Mouse (Mus musculus) C2C12 (cell line): Measurements from ENCODE around the gene Tent4a. TPM values are rescaled to one million over a fixed set of nuclear protein-coding genes. Genes with fewer than 3 reads are reported as not detected.

Source experiments
- H3K27me3 ChIP-seq: one replicate; pipeline ENCODE4 v1.6.1; 2011; ENCODE audit not compliant: control insufficient read depth, insufficient read depth, insufficient read length
- H3K36me3 ChIP-seq: one replicate; pipeline ENCODE4 v1.6.1; 2011; ENCODE audit not compliant: control insufficient read depth, insufficient read depth
- H3K4me3 ChIP-seq: one replicate; pipeline ENCODE4 v1.5.1; 2011; ENCODE audit warnings: mild to moderate bottlenecking, control low read depth; ENCODE audit not compliant: poor library complexity, insufficient read depth, severe bottlenecking
- H3K79me2 ChIP-seq: one replicate; pipeline ENCODE4 v1.6.1; 2011; ENCODE audit not compliant: control insufficient read depth, insufficient read depth
- H3K79me3 ChIP-seq: one replicate; pipeline ENCODE4 v1.6.1; 2011; ENCODE audit warnings: low read depth, control low read depth
- H3ac ChIP-seq: one replicate; pipeline ENCODE3; 2011; ENCODE audit warnings: low read depth; ENCODE audit not compliant: control insufficient read depth, insufficient read length
- CEBPB ChIP-seq: IDR thresholded peaks from one replicate; pipeline ENCODE4 v1.6.1; 2011; ENCODE audit warnings: low read depth, mild to moderate bottlenecking, control low read depth, moderate library complexity
- CTCF ChIP-seq: IDR thresholded peaks from one replicate; pipeline ENCODE4 v1.5.1; 2011; ENCODE audit not compliant: control insufficient read depth, insufficient read depth, insufficient read length
- FOSL1 ChIP-seq: IDR thresholded peaks from one replicate; pipeline ENCODE4 v1.8.0; 2011; ENCODE audit warnings: mild to moderate bottlenecking, low read length; ENCODE audit not compliant: poor library complexity, insufficient read depth, severe bottlenecking
- MAX ChIP-seq: IDR thresholded peaks from one replicate; pipeline ENCODE4 v1.6.1; 2011; ENCODE audit warnings: mild to moderate bottlenecking, control low read depth
- MYOD1 ChIP-seq: IDR thresholded peaks from one replicate; pipeline ENCODE4 v1.6.1; 2011; ENCODE audit warnings: low read depth; ENCODE audit not compliant: control insufficient read depth, insufficient read length
- MYOG ChIP-seq: IDR thresholded peaks from one replicate; pipeline ENCODE4 v1.6.1; 2011; ENCODE audit not compliant: control insufficient read depth, insufficient read length; ENCODE audit errors: extremely low read depth
- USF1 ChIP-seq: IDR thresholded peaks from one replicate; pipeline ENCODE4 v1.6.1; 2011; ENCODE audit warnings: low read depth, mild to moderate bottlenecking, control low read depth, moderate library complexity
- polyA plus RNA-seq: library from polyadenylated mRNA; unstranded; fragments of >200 nt; fragmentation: generic; extraction: Trizol; gene quantifications from one replicate; pipeline ENCODE4 v1.2.1, GENCODE M21; 2012; ENCODE audit warnings: missing spikeins

The Tent4a gene
- polyA plus RNA-seq, 1 experiment, result 19.2 TPM

DNA sequence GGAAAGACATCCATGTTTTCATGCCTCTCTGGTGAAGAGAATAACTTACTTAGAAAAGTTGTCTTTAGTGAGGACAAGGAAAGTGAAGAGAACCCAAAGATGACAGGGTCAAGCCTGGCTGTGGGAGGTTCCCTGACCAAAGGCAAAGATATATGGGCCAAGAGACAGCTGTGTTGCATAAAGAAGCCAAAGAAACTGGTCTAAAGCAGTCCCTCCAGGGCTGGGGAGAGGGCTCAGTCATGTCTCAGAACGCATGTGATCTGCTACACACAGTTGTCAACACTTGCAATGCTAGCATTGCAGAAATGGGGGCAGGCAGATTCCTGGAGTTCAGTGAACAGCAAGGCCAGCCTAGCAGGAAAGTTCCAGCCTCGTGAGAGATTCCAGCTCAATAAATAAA, 77.3 kb downstream of the Tent4a start:
- TF ChIP-seq MAX, result no peak
- no peak for TF ChIP-seq FOSL1
- no peak for TF ChIP-seq MYOD1
- no peak for TF ChIP-seq CTCF
- no peaks in the 10 kb centered on the region for H3K36me3 ChIP-seq
- no peak overlapping the region for H3K4me3 ChIP-seq
- H3ac ChIP-seq, result no peak overlapping the region
- no peaks in the 10 kb centered on the region for H3K27me3 ChIP-seq
- no peaks in the 10 kb centered on the region for H3K79me2 ChIP-seq
- no peaks in the 10 kb centered on the region for H3K79me3 ChIP-seq

GRCm38 (mm10) chr13:69456641-69457040, 77.8 kb downstream of the Tent4a start:
- Histone ChIP-seq H3K27me3 (no peaks in the 10 kb centered on the region), H3K4me3 (no peak overlapping the region), H3K36me3 (no peaks in the 10 kb centered on the region), H3K79me2 (no peaks in the 10 kb centered on the region), H3K79me3 (no peaks in the 10 kb centered on the region), H3ac (no peak overlapping the region)
- TF ChIP-seq USF1 (no peak), MYOG (no peak), MYOD1 (no peak), CTCF (no peak), FOSL1 (no peak), CEBPB (no peak), MAX (no peak)

- Histone ChIP-seq H3K27me3 (no peaks in the 10 kb centered on the region), H3K36me3 (no peaks in the 10 kb centered on the region), H3K79me2 (no peaks in the 10 kb centered on the region), H3K79me3 (no peaks in the 10 kb centered on the region), H3ac (no peak overlapping the region), H3K4me3 (no peak overlapping the region)
- TF ChIP-seq CTCF (no peak), FOSL1 (no peak), CEBPB (no peak), MYOG (no peak), MYOD1 (no peak), USF1 (no peak), MAX (no peak)
Measured at GRCm38 (mm10) chr13:69455476-69456175, 78.8 kb downstream of the Tent4a start.

Other genes starting within 250 kb of the Tent4a start
- gene Nsun2, start 871 bp downstream of the Tent4a start, polyA plus RNA-seq, result 93.7 TPM
- gene Srd5a1, start 76.8 kb upstream of the Tent4a start, polyA plus RNA-seq, result 4.7 TPM
- gene Ube2ql1, start 205.3 kb upstream of the Tent4a start, polyA plus RNA-seq, result 0.13 TPM